17 mouse cellular contexts compared by ENCODE assay signal in genomic region chr1:174103735-174104134, GRCm38 (mm10). TPM values are rescaled to one million over a fixed set of nuclear protein-coding genes. Genes with fewer than 3 reads are reported as not detected.
DNase-seq lines count a peak whose midpoint lies in the region; ATAC-seq and TF ChIP-seq lines count a peak whose summit lies in the region.
"Had no signal": no experiment of that assay in that cellular context is flagged by ENCODE, and none has a peak within 500 bp of the region (broad histone marks: within the 10 kb centered on the region; RNA-seq: fewer than 3 reads in every experiment).

No protein-coding gene starts in this region.

- no peak for TF ChIP-seq POLR2A in CH12.LX (IDR thresholded peaks at IDR 0.05; ENCODE audit: low read depth, low read length)

- WGBS in kidney, postnatal 0 days = 54% methylated on average over 2 of the region's 2 CpGs
- WGBS in kidney, embryonic 14.5 days = 60% methylated on average over 2 of the region's 2 CpGs

- H3K9ac ChIP-seq in kidney, postnatal 0 days (ENCODE audit: low read depth, low read length) = no peak overlapping the region
- no peak overlapping the region for H3K9ac ChIP-seq in kidney, embryonic 14.5 days (ENCODE audit: low read depth, low read length)
- H3K9ac ChIP-seq in CH12.LX (ENCODE audit: insufficient read depth, low read depth) = no peak overlapping the region
- H3K9ac ChIP-seq: embryonic facial prominence, embryonic 13.5 days; midbrain, embryonic 15.5 days had no signal

- H3K4me3 ChIP-seq in kidney, postnatal 0 days (replicated peaks; ENCODE audit: low read depth, low read length) = no peak overlapping the region
- no peak overlapping the region for H3K4me3 ChIP-seq in kidney, embryonic 14.5 days (ENCODE audit: low read length)
- no peak overlapping the region for H3K4me3 ChIP-seq in CH12.LX (replicated peaks in 1 of 3; ENCODE audit: low read depth in 2 of 3, low read length in 2 of 3, poor library complexity in 1 of 3)
- H3K4me3 ChIP-seq: embryonic facial prominence, embryonic 13.5 days; midbrain, embryonic 15.5 days had no signal

- no peaks in the 10 kb centered on the region for H3K27me3 ChIP-seq in kidney, postnatal 0 days (ENCODE audit: insufficient read depth, low read length)
- H3K27me3 ChIP-seq in kidney, embryonic 14.5 days (ENCODE audit: control insufficient read depth, insufficient read depth, low read length) = no peaks in the 10 kb centered on the region
- no peaks in the 10 kb centered on the region for H3K27me3 ChIP-seq in CH12.LX (replicated peaks)
- H3K27me3 ChIP-seq: embryonic facial prominence, embryonic 13.5 days; midbrain, embryonic 15.5 days had no signal

- ATAC-seq in kidney, postnatal 0 days (replicated peaks; ENCODE audit: low FRiP score, low read depth) = no peak
- ATAC-seq in kidney, embryonic 14.5 days (ENCODE audit: low FRiP score, low TSS enrichment) = no peak
- peak; percentile 58 for ATAC-seq in granulocyte monocyte progenitor cell, adult 5-6 weeks (replicated peaks; ENCODE audit: poor library complexity, severe bottlenecking)
- ATAC-seq: midbrain, embryonic 15.5 days had no signal

- TF ChIP-seq EP300 in CH12.LX (IDR thresholded peaks at IDR 0.05; ENCODE audit: low read length) = no peak

- no peaks in the 10 kb centered on the region for H3K79me2 ChIP-seq in CH12.LX (replicated peaks; ENCODE audit: control insufficient read depth, extremely low read depth, insufficient read depth, poor library complexity, severe bottlenecking)

- no peak overlapping the region for H3K4me2 ChIP-seq in kidney, postnatal 0 days (ENCODE audit: low read length)
- no peak overlapping the region for H3K4me2 ChIP-seq in kidney, embryonic 14.5 days (replicated peaks; ENCODE audit: low read depth, low read length)
- H3K4me2 ChIP-seq in CH12.LX (ENCODE audit: insufficient read depth, low read depth, poor library complexity, severe bottlenecking) = no peak overlapping the region
- H3K4me2 ChIP-seq: embryonic facial prominence, embryonic 13.5 days; midbrain, embryonic 15.5 days had no signal

- in situ Hi-C loops in CH12.LX (cut with MboI; ENCODE audit: low pct_ligation_motif_present, low pct_unique_long_range_greater_than_20kb, low sequenced_read_pairs) = no loop called here

- no peaks in the 10 kb centered on the region for H3K36me3 ChIP-seq in kidney, postnatal 0 days (ENCODE audit: insufficient read depth, low read length)
- H3K36me3 ChIP-seq in kidney, embryonic 14.5 days (ENCODE audit: control insufficient read depth, insufficient read depth, low read length) = no peaks in the 10 kb centered on the region
- no peaks in the 10 kb centered on the region for H3K36me3 ChIP-seq in CH12.LX (replicated peaks in 1 of 2; ENCODE audit: control insufficient read depth in 1 of 2, insufficient read depth in 1 of 2, low read length in 1 of 2)
- H3K36me3 ChIP-seq: embryonic facial prominence, embryonic 13.5 days; midbrain, embryonic 15.5 days had no signal

- TF ChIP-seq CTCF in kidney, postnatal 0 days (IDR thresholded peaks at IDR 0.05; ENCODE audit: low read depth) = peak; percentile 68
- peak in 1 of 2 experiments; percentile 71; a peak in 2 of 4 replicates for TF ChIP-seq CTCF in CH12.LX (conservative IDR thresholded peaks at IDR 0.05 in 1 of 2, IDR thresholded peaks at IDR 0.05 in 1 of 2; ENCODE audit: low read depth in 2 of 2, low read length in 2 of 2)

- TF ChIP-seq RAD21 in CH12.LX (IDR thresholded peaks at IDR 0.05; ENCODE audit: low read depth, low read length) = peak; percentile 83

- peak; percentile 13 for DNase-seq in embryo, embryonic 10.5 days (ENCODE audit: low spot score)
- DNase-seq in embryo, embryonic 9.5 days (ENCODE audit: extremely low spot score) = no peak
- peak; percentile 75 for DNase-seq in kidney, postnatal 0 days (ENCODE audit: low spot score)
- peak; percentile 9 for DNase-seq in CH12.LX (ENCODE audit: extremely low read depth)
- no peak for DNase-seq in cerebellum, postnatal 4 days (ENCODE audit: low spot score in 2 of 2)
- no peak for DNase-seq in cerebellum, adult 8-10 months
- DNase-seq: kidney, adult 11 months; thymus, postnatal 36 days had no signal

- no peaks in the 10 kb centered on the region for H3K4me1 ChIP-seq in kidney, postnatal 0 days (replicated peaks; ENCODE audit: insufficient read depth, low read length)
- H3K4me1 ChIP-seq in kidney, embryonic 14.5 days (ENCODE audit: control insufficient read depth, insufficient read depth, low read length) = no peaks in the 10 kb centered on the region
- H3K4me1 ChIP-seq in CH12.LX (ENCODE audit: control insufficient read depth in 1 of 2, insufficient read depth in 2 of 2) = no peaks in the 10 kb centered on the region
- H3K4me1 ChIP-seq: embryonic facial prominence, embryonic 13.5 days; midbrain, embryonic 15.5 days had no signal

- H3K9me3 ChIP-seq in kidney, postnatal 0 days (replicated peaks; ENCODE audit: low read length) = no peaks in the 10 kb centered on the region
- H3K9me3 ChIP-seq in kidney, embryonic 14.5 days (ENCODE audit: control insufficient read depth, low read length) = no peaks in the 10 kb centered on the region
- H3K9me3 ChIP-seq in CH12.LX (replicated peaks; ENCODE audit: low read length) = no peaks in the 10 kb centered on the region
- H3K9me3 ChIP-seq: embryonic facial prominence, embryonic 13.5 days; midbrain, embryonic 15.5 days had no signal

- dilution Hi-C loops in CH12.LX (cut with MboI; ENCODE audit: extremely low pct_ligation_motif_present, extremely low pct_unique_long_range_greater_than_20kb, low sequenced_read_pairs) = no loop called here

- H3K27ac ChIP-seq in kidney, postnatal 0 days = no peak overlapping the region
- H3K27ac ChIP-seq in kidney, embryonic 14.5 days (ENCODE audit: low read depth, low read length) = no peak overlapping the region
- no peak overlapping the region for H3K27ac ChIP-seq in CH12.LX (ENCODE audit: insufficient read depth, low read depth)
- H3K27ac ChIP-seq: embryonic facial prominence, embryonic 13.5 days; midbrain, embryonic 15.5 days had no signal

TF ChIP-seq in CH12.LX, 34 proteins besides CTCF, POLR2A, EP300 and RAD21:
- TF ChIP-seq ETS1 (conservative IDR thresholded peaks at IDR 0.05; ENCODE audit: low read depth, low read length) (no peak), E2F4 (IDR thresholded peaks at IDR 0.05; ENCODE audit: insufficient replicate concordance, low read depth, low read length) (0 out of 2 replicates have a peak, but pooled peaks have one; percentile 24), ELF1 (IDR thresholded peaks at IDR 0.05; ENCODE audit: low read depth, low read length) (no peak), CHD2 (IDR thresholded peaks at IDR 0.05; ENCODE audit: low read length) (no peak), UBTF (IDR thresholded peaks at IDR 0.05; ENCODE audit: low read depth, low read length) (no peak), TBP (conservative IDR thresholded peaks at IDR 0.05; ENCODE audit: low read depth, low read length) (no peak), SMC3 (IDR thresholded peaks at IDR 0.05; ENCODE audit: low read depth, low read length) (peak; percentile 88), NRF1 (IDR thresholded peaks at IDR 0.05; ENCODE audit: low read depth, low read length) (no peak), ZC3H11A (IDR thresholded peaks at IDR 0.05; ENCODE audit: low read depth, low read length) (peak; percentile 67), MXI1 (IDR thresholded peaks at IDR 0.05; ENCODE audit: low read depth, low read length) (no peak)

RNA-seq across cellular contexts. Expression of gene Olfr427, which starts 7.0 kb away (rescaled TPM):
- polyA plus RNA-seq in kidney, postnatal 0 days (2015; fragmentation: Nextera tagmentation; extraction: Ambion mirVana) = not detected in 2 replicates
- polyA plus RNA-seq in kidney, embryonic 14.5 days (2014; fragmentation: Nextera tagmentation; extraction: Ambion mirVana) = not detected in 2 replicates
- total RNA-seq in CH12.LX (2012; rRNA removed) = not detected in 2 replicates
- total RNA-seq in CH12.LX (2014; rRNA removed) = not detected in 2 replicates
- polyA plus RNA-seq in CH12.LX (2012; ENCODE audit: insufficient read length, low read depth) = not detected in 2 replicates
- total RNA-seq in granulocyte monocyte progenitor cell, adult 5-6 weeks (2014; fragmentation: Nextera tagmentation) = not detected in 2 replicates
- total RNA-seq in granulocyte monocyte progenitor cell, adult 5-6 weeks (2017) = not detected in 2 replicates
- total RNA-seq: gastrocnemius, adult 18-20 months had no signal
- polyA plus RNA-seq: C2C12; embryonic facial prominence, embryonic 13.5 days; heart, embryonic 16.5 days; liver, embryonic 16.5 days; midbrain, embryonic 15.5 days; spleen, adult 2 months had no signal

RNA-seq across cellular contexts. Expression of gene Olfr231, which starts 17.2 kb away (rescaled TPM):
- polyA plus RNA-seq in kidney, postnatal 0 days (2015; fragmentation: Nextera tagmentation; extraction: Ambion mirVana) = not detected in 2 replicates
- polyA plus RNA-seq in kidney, embryonic 14.5 days (2014; fragmentation: Nextera tagmentation; extraction: Ambion mirVana) = not detected in 2 replicates
- total RNA-seq in CH12.LX (2012; rRNA removed) = not detected in 2 replicates
- total RNA-seq in CH12.LX (2014; rRNA removed) = not detected in 2 replicates
- not detected in 2 replicates for polyA plus RNA-seq in CH12.LX (2012; ENCODE audit: insufficient read length, low read depth)
- not detected in 2 replicates for total RNA-seq in granulocyte monocyte progenitor cell, adult 5-6 weeks (2014; fragmentation: Nextera tagmentation)
- not detected in 2 replicates for total RNA-seq in granulocyte monocyte progenitor cell, adult 5-6 weeks (2017)
- total RNA-seq: gastrocnemius, adult 18-20 months had no signal
- polyA plus RNA-seq: C2C12; heart, embryonic 16.5 days; liver, embryonic 16.5 days; midbrain, embryonic 15.5 days; spleen, adult 2 months had no signal

RNA-seq across cellular contexts. Expression of gene Olfr429, which starts 19.6 kb away (rescaled TPM):
- polyA plus RNA-seq in kidney, postnatal 0 days (2015; fragmentation: Nextera tagmentation; extraction: Ambion mirVana) = not detected in 2 replicates
- polyA plus RNA-seq in kidney, embryonic 14.5 days (2014; fragmentation: Nextera tagmentation; extraction: Ambion mirVana) = not detected in 2 replicates
- not detected in 2 replicates for total RNA-seq in CH12.LX (2012; rRNA removed)
- total RNA-seq in CH12.LX (2014; rRNA removed) = not detected in 2 replicates
- polyA plus RNA-seq in CH12.LX (2012; ENCODE audit: insufficient read length, low read depth) = not detected in 2 replicates
- not detected in 2 replicates for total RNA-seq in granulocyte monocyte progenitor cell, adult 5-6 weeks (2014; fragmentation: Nextera tagmentation)
- total RNA-seq in granulocyte monocyte progenitor cell, adult 5-6 weeks (2017) = not detected in 2 replicates
- total RNA-seq: gastrocnemius, adult 18-20 months had no signal
- polyA plus RNA-seq: C2C12; heart, embryonic 16.5 days; liver, embryonic 16.5 days; midbrain, embryonic 15.5 days; spleen, adult 2 months had no signal

RNA-seq across cellular contexts. Expression of gene Olfr424, which starts 27.6 kb away (rescaled TPM):
- not detected in 2 replicates for polyA plus RNA-seq in kidney, postnatal 0 days (2015; fragmentation: Nextera tagmentation; extraction: Ambion mirVana)
- polyA plus RNA-seq in kidney, embryonic 14.5 days (2014; fragmentation: Nextera tagmentation; extraction: Ambion mirVana) = not detected in 2 replicates
- total RNA-seq in CH12.LX (2012; rRNA removed) = not detected in 2 replicates
- not detected in 2 replicates for total RNA-seq in CH12.LX (2014; rRNA removed)
- polyA plus RNA-seq in CH12.LX (2012; ENCODE audit: insufficient read length, low read depth) = not detected in 2 replicates
- not detected in 2 replicates for total RNA-seq in granulocyte monocyte progenitor cell, adult 5-6 weeks (2014; fragmentation: Nextera tagmentation)
- not detected in 2 replicates for total RNA-seq in granulocyte monocyte progenitor cell, adult 5-6 weeks (2017)
- total RNA-seq: gastrocnemius, adult 18-20 months had no signal
- polyA plus RNA-seq: C2C12; embryonic facial prominence, embryonic 13.5 days; heart, embryonic 16.5 days; liver, embryonic 16.5 days; midbrain, embryonic 15.5 days; spleen, adult 2 months had no signal

RNA-seq across cellular contexts. Expression of gene Olfr430, which starts 37.3 kb away (rescaled TPM):
- not detected in 2 replicates for polyA plus RNA-seq in kidney, postnatal 0 days (2015; fragmentation: Nextera tagmentation; extraction: Ambion mirVana)
- polyA plus RNA-seq in kidney, embryonic 14.5 days (2014; fragmentation: Nextera tagmentation; extraction: Ambion mirVana) = not detected in 2 replicates
- not detected in 2 replicates for total RNA-seq in CH12.LX (2012; rRNA removed)
- not detected in 2 replicates for total RNA-seq in CH12.LX (2014; rRNA removed)
- polyA plus RNA-seq in CH12.LX (2012; ENCODE audit: insufficient read length, low read depth) = not detected in 2 replicates
- not detected in 2 replicates for total RNA-seq in granulocyte monocyte progenitor cell, adult 5-6 weeks (2014; fragmentation: Nextera tagmentation)
- not detected in 2 replicates for total RNA-seq in granulocyte monocyte progenitor cell, adult 5-6 weeks (2017)
- total RNA-seq: gastrocnemius, adult 18-20 months had no signal
- polyA plus RNA-seq: C2C12; heart, embryonic 16.5 days; liver, embryonic 16.5 days; midbrain, embryonic 15.5 days; spleen, adult 2 months had no signal

Comparison
In these comparisons a context has a peak if more than half of its experiments do, and no peak if none do; other contexts are left out.
1. DNase-seq: peak in embryo, embryonic 10.5 days (single experiment), kidney, postnatal 0 days (single experiment) and CH12.LX (single experiment); none in embryo, embryonic 9.5 days (single experiment), cerebellum, postnatal 4 days (0 of 2) and cerebellum, adult 8-10 months (single experiment).